Mouse (Mus musculus) ES-E14 (cell line): ENCODE data around the gene Acvrl1.

Source experiments
- CHD2 ChIP-seq: IDR thresholded peaks from 2 replicates; pipeline ENCODE4 v1.6.1; 2014; ENCODE audit warnings: mild to moderate bottlenecking, low read depth, low read length, inconsistent platforms
- HCFC1 ChIP-seq: IDR thresholded peaks from 2 replicates; pipeline ENCODE4 v1.6.1; 2012; ENCODE audit warnings: low read length, inconsistent platforms, borderline replicate concordance; ENCODE audit not compliant: insufficient read depth
- MAFK ChIP-seq: IDR thresholded peaks from 2 replicates; pipeline ENCODE4 v1.6.1; 2014; ENCODE audit warnings: mild to moderate bottlenecking, low read depth, low read length, inconsistent platforms; ENCODE audit not compliant: insufficient read depth

- TF ChIP-seq HCFC1 (no peak), CHD2 (no peak), MAFK (0 out of 2 replicates have a peak, but pooled peaks have one; percentile 3)
These were observed 22.8 kb upstream of the Acvrl1 start for GRCm38 (mm10) chr15:101105496-101105994.
